Mouse (Mus musculus): Measurements from ENCODE around the gene Trim67. TPM values are rescaled to one million over a fixed set of nuclear protein-coding genes. Genes with fewer than 3 reads are reported as not detected.
A peak's percentile ranks its signal among the peaks of the same experiment; 100 is the strongest.

Gene Trim67
- polyA plus RNA-seq, 1 experiment: 0.26 TPM

DNA sequence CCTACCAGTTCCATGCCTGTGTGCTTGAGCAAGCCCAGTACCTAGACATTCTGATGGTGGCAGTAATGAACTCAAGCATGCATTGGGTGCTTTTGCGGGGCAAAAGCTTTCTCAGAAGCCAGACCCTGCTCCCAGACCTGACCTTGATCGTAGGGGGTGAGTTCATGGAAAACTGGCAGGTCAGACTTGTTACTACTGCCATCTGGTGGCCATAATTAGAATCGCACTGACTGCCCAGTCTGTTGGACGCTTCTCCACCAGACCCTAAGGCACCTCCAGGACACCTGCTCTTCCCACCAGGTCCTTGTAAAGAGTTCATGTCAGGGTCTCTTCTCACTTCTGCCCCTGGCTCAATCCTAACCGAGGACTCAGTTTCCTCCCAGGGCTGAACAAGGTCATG lies 34.5 kb downstream of the Trim67 start:
- TF ChIP-seq CTCF (IDR thresholded peaks at IDR 0.05; ENCODE audit: borderline replicate concordance, control insufficient read depth, extremely low read depth, insufficient read depth, low read length, poor library complexity) (peak; percentile 68; the same call in 1 of the 2 replicates), POLR2A (IDR thresholded peaks at IDR 0.05; ENCODE audit: control insufficient read depth, extremely low read depth, insufficient read depth, low read length, poor library complexity) (no peak)
- no peaks in the 10 kb centered on the region for H3K36me3 ChIP-seq (ENCODE audit: control insufficient read depth, insufficient read depth, low read length)
- WGBS: 4% methylated on average over 5 of the region's 5 CpGs
- no peaks in the 10 kb centered on the region for H3K4me1 ChIP-seq (replicated peaks; ENCODE audit: control insufficient read depth, insufficient read depth, low read length)
- no peak overlapping the region for H3K27ac ChIP-seq (ENCODE audit: control insufficient read depth, insufficient read depth, low read length)
- H3K27me3 ChIP-seq (ENCODE audit: control insufficient read depth, insufficient read depth, low read length): no peaks in the 10 kb centered on the region
- H3K4me3 ChIP-seq (ENCODE audit: control insufficient read depth, insufficient read depth, low read length): no peak overlapping the region
- DNase-seq: peak; percentile 50

DNA sequence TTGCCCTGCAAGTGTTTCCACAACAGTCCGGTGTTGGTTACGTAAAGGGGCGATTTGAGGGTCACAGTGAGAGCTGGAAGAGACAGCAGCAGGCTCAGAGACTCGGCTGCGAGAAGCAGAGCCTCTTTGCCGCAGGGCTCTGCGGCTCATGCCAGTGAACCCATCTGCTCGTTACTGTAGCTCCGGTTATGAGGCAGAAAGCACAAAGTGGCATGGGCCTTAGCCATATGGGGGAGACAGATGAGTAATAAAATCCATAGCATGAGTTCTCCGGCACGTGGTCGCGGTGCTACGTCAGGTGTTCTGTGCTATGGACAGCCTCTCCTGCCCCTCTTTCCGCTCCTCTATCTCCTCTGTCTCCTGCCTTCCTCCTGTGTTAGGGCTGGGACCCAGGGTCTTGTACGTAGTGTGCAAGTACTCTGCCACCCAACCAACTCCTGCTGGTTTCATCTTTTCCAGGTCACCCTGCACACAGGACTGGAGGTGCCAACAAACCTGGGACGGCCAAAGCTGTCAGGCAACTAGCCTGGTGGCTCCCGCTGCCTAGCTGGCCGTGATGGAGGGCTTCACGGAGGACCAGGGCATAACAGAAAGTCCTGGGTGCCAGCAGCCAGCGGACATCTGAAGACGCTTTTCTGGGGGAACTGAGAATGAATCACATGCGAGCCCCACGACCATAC lies 35.8 kb downstream of the Trim67 start:
- Histone ChIP-seq H3K36me3 (ENCODE audit: control insufficient read depth, insufficient read depth, low read length) (no peaks in the 10 kb centered on the region), H3K27ac (ENCODE audit: control insufficient read depth, insufficient read depth, low read length) (no peak overlapping the region), H3K27me3 (ENCODE audit: control insufficient read depth, insufficient read depth, low read length) (no peaks in the 10 kb centered on the region), H3K4me1 (replicated peaks; ENCODE audit: control insufficient read depth, insufficient read depth, low read length) (no peaks in the 10 kb centered on the region), H3K4me3 (ENCODE audit: control insufficient read depth, insufficient read depth, low read length) (no peak overlapping the region)
- WGBS: 90% methylated on average over 24 of the region's 24 CpGs
- no peak for DNase-seq
- TF ChIP-seq POLR2A (IDR thresholded peaks at IDR 0.05; ENCODE audit: control insufficient read depth, extremely low read depth, insufficient read depth, low read length, poor library complexity) (no peak), CTCF (IDR thresholded peaks at IDR 0.05; ENCODE audit: borderline replicate concordance, control insufficient read depth, extremely low read depth, insufficient read depth, low read length, poor library complexity) (no peak)

DNA sequence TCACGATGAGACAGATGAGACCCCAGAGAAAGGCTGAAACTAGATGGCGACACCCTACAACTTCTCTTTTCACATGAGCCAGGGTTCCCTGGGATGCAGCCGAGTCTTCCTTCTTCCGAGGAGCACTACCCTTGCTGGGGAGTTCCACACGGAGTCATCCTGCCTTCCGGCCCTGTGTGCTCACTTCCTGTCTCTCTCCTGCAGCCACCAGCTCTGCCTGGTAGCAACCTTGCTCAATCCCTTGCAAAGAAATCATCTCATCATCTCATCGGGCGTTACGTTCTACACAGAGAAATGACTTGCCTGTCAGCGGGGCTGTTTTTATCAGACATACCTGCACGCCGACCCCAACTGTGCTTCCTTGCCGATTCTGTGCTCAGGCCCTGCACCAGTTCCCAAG lies 37.2 kb downstream of the Trim67 start:
- Histone ChIP-seq H3K27ac (ENCODE audit: control insufficient read depth, insufficient read depth, low read length) (no peak overlapping the region), H3K27me3 (ENCODE audit: control insufficient read depth, insufficient read depth, low read length) (no peaks in the 10 kb centered on the region), H3K36me3 (ENCODE audit: control insufficient read depth, insufficient read depth, low read length) (no peaks in the 10 kb centered on the region), H3K4me1 (replicated peaks; ENCODE audit: control insufficient read depth, insufficient read depth, low read length) (no peaks in the 10 kb centered on the region), H3K4me3 (ENCODE audit: control insufficient read depth, insufficient read depth, low read length) (no peak overlapping the region)
- 72% methylated on average over 13 of the region's 13 CpGs for WGBS
- TF ChIP-seq CTCF (IDR thresholded peaks at IDR 0.05; ENCODE audit: borderline replicate concordance, control insufficient read depth, extremely low read depth, insufficient read depth, low read length, poor library complexity) (no peak), POLR2A (IDR thresholded peaks at IDR 0.05; ENCODE audit: control insufficient read depth, extremely low read depth, insufficient read depth, low read length, poor library complexity) (no peak)
- no peak for DNase-seq

DNA sequence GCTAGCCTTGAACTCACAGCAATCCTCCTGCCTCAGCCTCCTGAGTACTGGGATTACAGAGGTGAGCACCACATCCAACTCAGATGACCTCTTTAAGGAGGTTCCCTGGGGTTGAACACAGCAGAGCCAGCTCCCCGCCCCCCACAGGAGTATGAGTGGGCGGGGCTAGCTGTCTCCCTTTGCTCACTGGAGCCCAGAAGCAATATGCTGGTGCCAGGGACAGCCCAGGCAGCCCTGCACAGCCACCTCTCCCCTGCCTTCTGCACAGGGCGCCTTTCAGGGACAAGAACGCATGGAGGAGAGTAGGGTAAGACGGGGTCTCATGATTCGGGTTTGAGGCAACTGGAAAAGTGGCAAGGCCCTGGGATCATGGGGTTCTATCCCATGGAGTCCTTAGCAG lies 38.6 kb downstream of the Trim67 start:
- TF ChIP-seq CTCF (IDR thresholded peaks at IDR 0.05; ENCODE audit: borderline replicate concordance, control insufficient read depth, extremely low read depth, insufficient read depth, low read length, poor library complexity) (no peak), POLR2A (IDR thresholded peaks at IDR 0.05; ENCODE audit: control insufficient read depth, extremely low read depth, insufficient read depth, low read length, poor library complexity) (no peak)
- DNase-seq: no peak
- WGBS: 89% methylated on average over 6 of the region's 6 CpGs
- Histone ChIP-seq H3K27ac (ENCODE audit: control insufficient read depth, insufficient read depth, low read length) (no peak overlapping the region), H3K36me3 (ENCODE audit: control insufficient read depth, insufficient read depth, low read length) (no peaks in the 10 kb centered on the region), H3K27me3 (ENCODE audit: control insufficient read depth, insufficient read depth, low read length) (no peaks in the 10 kb centered on the region), H3K4me3 (ENCODE audit: control insufficient read depth, insufficient read depth, low read length) (no peak overlapping the region), H3K4me1 (replicated peaks; ENCODE audit: control insufficient read depth, insufficient read depth, low read length) (no peaks in the 10 kb centered on the region)

DNA sequence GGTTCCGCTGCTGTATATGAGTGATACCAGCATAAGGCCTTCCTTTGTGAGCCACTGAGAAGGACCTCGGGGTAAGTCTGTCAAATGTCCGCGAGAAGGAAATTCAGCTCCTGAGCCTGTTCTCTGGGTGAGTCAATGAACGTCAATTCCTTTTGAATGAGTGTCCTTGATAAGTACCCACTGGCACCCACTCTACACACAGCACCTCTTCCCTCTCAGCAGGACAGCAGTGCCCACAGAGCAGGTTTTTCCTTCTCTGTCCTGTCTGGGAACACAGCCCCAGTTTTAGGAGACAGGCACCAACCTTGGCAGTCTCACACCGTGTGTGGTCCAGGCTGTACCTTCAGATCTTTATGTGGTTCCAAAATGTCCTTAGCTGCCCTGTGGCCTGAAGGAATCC lies 39.0 kb downstream of the Trim67 start:
- TF ChIP-seq POLR2A (IDR thresholded peaks at IDR 0.05; ENCODE audit: control insufficient read depth, extremely low read depth, insufficient read depth, low read length, poor library complexity): no peak
- TF ChIP-seq CTCF (IDR thresholded peaks at IDR 0.05; ENCODE audit: borderline replicate concordance, control insufficient read depth, extremely low read depth, insufficient read depth, low read length, poor library complexity): no peak
- Histone ChIP-seq H3K27me3 (ENCODE audit: control insufficient read depth, insufficient read depth, low read length) (no peaks in the 10 kb centered on the region), H3K27ac (ENCODE audit: control insufficient read depth, insufficient read depth, low read length) (no peak overlapping the region), H3K4me3 (ENCODE audit: control insufficient read depth, insufficient read depth, low read length) (no peak overlapping the region), H3K36me3 (ENCODE audit: control insufficient read depth, insufficient read depth, low read length) (no peaks in the 10 kb centered on the region), H3K4me1 (replicated peaks; ENCODE audit: control insufficient read depth, insufficient read depth, low read length) (no peaks in the 10 kb centered on the region)
- WGBS: 94% methylated on average over 6 of the region's 6 CpGs
- DNase-seq: no peak

DNA sequence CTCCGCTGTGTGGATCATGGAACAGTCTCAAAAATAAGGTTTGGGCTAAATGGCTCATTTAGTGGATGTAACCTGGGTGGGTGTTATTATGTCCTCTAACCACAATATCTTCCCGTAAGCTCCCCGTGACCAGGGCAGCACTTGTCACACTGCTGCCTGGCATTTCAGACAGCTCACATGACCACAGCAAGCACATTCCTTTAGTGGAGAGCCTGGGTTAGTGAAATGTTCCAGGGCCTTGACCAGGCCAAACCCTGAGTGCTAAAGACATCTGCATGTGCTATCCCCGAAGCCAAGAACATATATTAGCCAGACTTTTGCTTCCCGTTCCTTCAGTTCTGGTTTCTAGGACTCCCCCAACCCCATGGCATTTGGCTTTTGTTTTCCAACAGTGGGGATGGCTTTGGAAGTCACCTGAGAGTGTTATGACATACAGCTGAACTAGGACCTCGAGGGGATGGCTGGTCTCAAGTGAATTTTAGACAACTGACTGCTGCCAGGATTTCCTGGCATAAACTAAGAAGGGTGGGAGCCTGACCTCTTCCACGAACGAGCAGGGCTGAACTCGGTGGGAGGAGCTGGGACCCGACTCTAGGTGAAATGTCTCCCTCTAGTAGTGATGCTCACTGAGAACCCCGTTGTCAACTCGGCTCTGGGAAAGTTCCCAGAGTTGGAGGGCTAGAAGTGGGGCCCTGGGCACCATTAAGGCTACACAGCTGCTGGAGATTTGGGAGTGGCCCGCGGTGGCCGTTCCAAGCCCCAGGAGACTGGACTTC lies 40.7 kb downstream of the Trim67 start:
- Histone ChIP-seq H3K27me3 (ENCODE audit: control insufficient read depth, insufficient read depth, low read length) (no peaks in the 10 kb centered on the region), H3K36me3 (ENCODE audit: control insufficient read depth, insufficient read depth, low read length) (peaks cover 3% of the 10 kb centered on the region; the same call in 1 of the 2 replicates), H3K4me3 (ENCODE audit: control insufficient read depth, insufficient read depth, low read length) (no peak overlapping the region), H3K27ac (ENCODE audit: control insufficient read depth, insufficient read depth, low read length) (no peak overlapping the region), H3K4me1 (replicated peaks; ENCODE audit: control insufficient read depth, insufficient read depth, low read length) (no peaks in the 10 kb centered on the region)
- TF ChIP-seq CTCF (IDR thresholded peaks at IDR 0.05; ENCODE audit: borderline replicate concordance, control insufficient read depth, extremely low read depth, insufficient read depth, low read length, poor library complexity): no peak
- TF ChIP-seq POLR2A (IDR thresholded peaks at IDR 0.05; ENCODE audit: control insufficient read depth, extremely low read depth, insufficient read depth, low read length, poor library complexity): no peak
- DNase-seq: no peak
- 45% methylated on average over 15 of the region's 15 CpGs for WGBS

Data from thymus, adult 2 months (tissue).